Mouse (Mus musculus): ENCODE measurements around the gene Emid1. TPM values are rescaled to one million over a fixed set of nuclear protein-coding genes. Genes with fewer than 3 reads are reported as not detected.
A peak's percentile ranks its signal among the peaks of the same experiment; 100 is the strongest.

Gene Emid1
- polyA plus RNA-seq, 1 experiment, result 25.7 TPM

DNA sequence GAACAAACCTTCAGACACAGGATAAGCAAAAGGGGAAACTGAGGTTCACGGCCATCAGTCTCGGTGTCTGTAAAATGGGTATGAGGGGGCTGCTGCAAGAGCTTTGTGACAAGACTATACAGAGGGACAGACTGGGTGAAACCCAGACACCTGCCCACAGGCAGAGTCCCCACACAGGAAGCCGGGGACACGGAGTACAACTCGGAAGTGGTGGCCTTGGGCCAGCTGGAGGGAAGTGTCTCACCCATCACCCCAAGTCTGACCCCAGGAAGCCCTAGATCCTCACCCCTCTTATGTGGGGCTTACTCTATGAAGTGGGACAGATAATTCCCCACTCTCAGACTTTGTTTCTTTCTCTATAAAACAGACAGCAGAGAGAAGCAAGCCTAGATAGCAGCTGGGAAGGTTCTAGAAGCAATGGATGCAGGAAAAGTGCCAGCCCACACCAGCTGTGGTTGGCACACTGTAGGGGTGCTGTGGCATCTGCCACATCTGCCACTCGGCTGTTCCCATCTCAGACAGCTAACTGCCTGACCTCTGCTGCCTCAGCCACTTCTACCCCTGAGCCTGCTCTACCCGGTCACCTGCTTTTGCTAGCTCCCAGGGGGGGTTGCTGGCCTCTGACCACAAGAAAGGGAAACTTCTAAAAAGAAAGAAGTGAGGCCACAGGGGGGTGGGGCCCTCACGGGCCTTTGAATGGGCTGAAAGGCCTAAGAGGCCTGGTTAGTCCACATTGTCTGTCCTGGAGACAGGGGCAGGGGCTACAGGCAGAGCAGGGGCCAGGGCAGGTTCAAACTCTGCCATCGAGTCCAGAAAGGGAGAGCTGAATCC is 1.4 kb downstream of the Emid1 start:
- 23% methylated on average over 9 of the region's 9 CpGs for WGBS
- Histone ChIP-seq H3K4me3 (ENCODE audit: extremely low read depth, insufficient read depth, insufficient read length) (peak overlapping the region; percentile 26; the same call in 1 of the 2 replicates), H3K27ac (ENCODE audit: insufficient read depth, low read length) (peak overlapping the region; percentile 69), H3K27me3 (ENCODE audit: control insufficient read depth, insufficient read depth, low read length) (no peaks in the 10 kb centered on the region), H3K4me1 (ENCODE audit: control insufficient read depth, insufficient read depth, insufficient read length) (peaks cover 29% of the 10 kb centered on the region; the same call in 1 of the 2 replicates), H3K36me3 (ENCODE audit: control insufficient read depth, insufficient read depth, low read length) (no peaks in the 10 kb centered on the region)
- DNase-seq (ENCODE audit: low read depth in 1 of 2, low spot score in 2 of 2), result peak; percentile 38 to 58
- no peak for TF ChIP-seq POLR2A (IDR thresholded peaks at IDR 0.05; ENCODE audit: low read depth, low read length)
- no peak for TF ChIP-seq CTCF (IDR thresholded peaks at IDR 0.05; ENCODE audit: extremely low read depth, insufficient read depth, insufficient read length, insufficient replicate concordance)

DNA sequence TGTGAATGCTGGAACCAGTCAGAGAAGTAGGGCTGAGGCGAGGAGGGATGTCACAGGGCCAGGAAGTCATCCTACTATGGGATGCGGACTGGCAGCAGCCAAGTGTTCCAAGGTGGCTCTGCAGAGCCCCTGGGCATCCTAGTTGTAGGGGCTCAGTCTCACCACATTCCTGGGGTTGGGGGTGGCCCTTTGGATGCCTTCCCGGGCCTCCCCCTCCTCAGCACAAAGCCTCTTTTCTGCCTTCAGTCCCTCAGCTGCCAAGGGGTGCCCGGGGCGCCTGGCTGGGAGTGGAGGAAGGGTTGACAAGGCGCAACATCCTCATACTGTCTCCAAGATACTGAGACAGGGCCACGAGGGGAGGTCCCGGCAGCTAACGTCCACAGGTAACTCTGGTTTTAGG is 2.1 kb downstream of the Emid1 start:
- H3K27ac ChIP-seq (ENCODE audit: insufficient read depth, low read length), result peak overlapping the region; percentile 69
- DNase-seq (ENCODE audit: low read depth in 1 of 2, low spot score in 2 of 2), result no peak
- peaks cover 29% of the 10 kb centered on the region; the same call in 1 of the 2 replicates for H3K4me1 ChIP-seq (ENCODE audit: control insufficient read depth, insufficient read depth, insufficient read length)
- H3K4me3 ChIP-seq (ENCODE audit: extremely low read depth, insufficient read depth, insufficient read length), result peak overlapping the region; percentile 4; the same call in 1 of the 2 replicates
- H3K27me3 ChIP-seq (ENCODE audit: control insufficient read depth, insufficient read depth, low read length), result no peaks in the 10 kb centered on the region
- no peaks in the 10 kb centered on the region for H3K36me3 ChIP-seq (ENCODE audit: control insufficient read depth, insufficient read depth, low read length)
- no peak for TF ChIP-seq CTCF (IDR thresholded peaks at IDR 0.05; ENCODE audit: extremely low read depth, insufficient read depth, insufficient read length, insufficient replicate concordance)
- TF ChIP-seq POLR2A (IDR thresholded peaks at IDR 0.05; ENCODE audit: low read depth, low read length), result no peak
- WGBS, result 66% methylated on average over 9 of the region's 9 CpGs

DNA sequence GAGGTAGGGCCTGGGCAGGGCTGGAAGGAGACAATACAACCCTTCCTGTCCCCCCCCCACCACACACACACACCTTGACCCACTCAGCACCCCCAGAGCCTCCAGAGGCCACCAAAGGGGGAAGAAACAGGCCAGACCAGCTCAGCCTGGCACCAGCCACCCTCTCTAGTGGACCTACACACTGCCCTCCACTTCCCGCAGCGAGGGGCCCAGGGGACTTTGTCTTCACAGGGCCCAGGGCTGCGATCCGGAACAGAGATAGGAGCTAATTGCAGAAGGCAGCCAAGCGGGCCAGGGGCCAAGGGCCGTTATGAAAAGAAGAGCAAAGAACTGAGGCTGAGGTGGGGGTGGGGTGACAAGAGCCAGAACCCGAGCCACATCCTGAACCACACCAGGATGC is 2.8 kb downstream of the Emid1 start:
- 12% methylated on average over 7 of the region's 7 CpGs for WGBS
- Histone ChIP-seq H3K36me3 (ENCODE audit: control insufficient read depth, insufficient read depth, low read length) (no peaks in the 10 kb centered on the region), H3K27me3 (ENCODE audit: control insufficient read depth, insufficient read depth, low read length) (no peaks in the 10 kb centered on the region), H3K4me3 (ENCODE audit: extremely low read depth, insufficient read depth, insufficient read length) (peak overlapping the region; percentile 26; the same call in 1 of the 2 replicates), H3K4me1 (ENCODE audit: control insufficient read depth, insufficient read depth, insufficient read length) (peaks cover 29% of the 10 kb centered on the region; the same call in 1 of the 2 replicates), H3K27ac (ENCODE audit: insufficient read depth, low read length) (peak overlapping the region; percentile 69)
- TF ChIP-seq CTCF (IDR thresholded peaks at IDR 0.05; ENCODE audit: extremely low read depth, insufficient read depth, insufficient read length, insufficient replicate concordance), result no peak
- TF ChIP-seq POLR2A (IDR thresholded peaks at IDR 0.05; ENCODE audit: low read depth, low read length), result no peak
- DNase-seq (ENCODE audit: low read depth in 1 of 2, low spot score in 2 of 2), result peak in 1 of 2 experiments; percentile 23

DNA sequence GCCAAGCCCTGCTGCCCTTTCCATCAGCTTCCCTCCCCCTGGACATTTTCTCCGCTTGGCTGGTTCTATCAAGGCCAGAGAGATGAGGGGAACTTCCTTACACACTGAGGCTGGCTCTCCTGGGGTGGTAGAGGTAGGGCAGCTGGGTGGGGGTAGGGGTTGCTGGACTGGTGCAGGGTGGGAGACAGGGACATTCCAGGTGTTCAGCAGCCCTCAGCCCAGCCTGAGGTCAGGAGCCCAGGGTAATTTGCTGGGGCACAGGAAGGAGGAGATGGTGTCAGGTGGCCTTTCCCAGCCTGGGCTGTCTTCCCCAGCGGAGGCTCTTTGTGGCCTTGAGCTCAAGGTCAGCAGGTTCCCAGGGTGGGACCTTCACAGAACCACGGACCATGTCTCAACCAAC is 6.5 kb downstream of the Emid1 start:
- TF ChIP-seq CTCF (IDR thresholded peaks at IDR 0.05; ENCODE audit: extremely low read depth, insufficient read depth, insufficient read length, insufficient replicate concordance), result no peak
- TF ChIP-seq POLR2A (IDR thresholded peaks at IDR 0.05; ENCODE audit: low read depth, low read length), result no peak
- Histone ChIP-seq H3K27ac (ENCODE audit: insufficient read depth, low read length) (no peak overlapping the region), H3K27me3 (ENCODE audit: control insufficient read depth, insufficient read depth, low read length) (no peaks in the 10 kb centered on the region), H3K4me1 (ENCODE audit: control insufficient read depth, insufficient read depth, insufficient read length) (peaks cover 26% of the 10 kb centered on the region; the same call in 1 of the 2 replicates), H3K4me3 (ENCODE audit: extremely low read depth, insufficient read depth, insufficient read length) (no peak overlapping the region), H3K36me3 (ENCODE audit: control insufficient read depth, insufficient read depth, low read length) (no peaks in the 10 kb centered on the region)
- DNase-seq (ENCODE audit: low read depth in 1 of 2, low spot score in 2 of 2), result no peak
- 85% methylated on average over 3 of the region's 3 CpGs for WGBS

DNA sequence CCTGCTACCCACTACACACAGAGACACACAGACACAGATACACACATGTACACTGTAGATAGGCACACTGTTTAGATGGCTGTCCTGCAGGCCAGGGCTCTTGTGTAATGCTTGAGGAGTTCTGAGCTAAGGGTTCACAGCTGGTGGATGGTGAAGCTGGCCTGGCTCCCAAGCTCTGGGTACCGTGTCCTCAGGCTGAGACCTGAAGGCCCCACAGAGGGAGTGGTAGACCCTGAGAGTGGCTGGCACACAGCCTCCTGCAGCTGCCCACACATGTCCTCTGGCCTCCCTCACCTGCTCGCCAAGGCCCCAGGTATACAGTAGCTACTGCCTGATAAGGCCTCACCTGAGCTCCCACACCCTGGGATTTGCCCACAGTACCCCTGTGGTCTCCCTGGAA is 10.1 kb downstream of the Emid1 start:
- WGBS, result 80% methylated on average over 2 of the region's 2 CpGs
- Histone ChIP-seq H3K4me1 (ENCODE audit: control insufficient read depth, insufficient read depth, insufficient read length) (no peaks in the 10 kb centered on the region), H3K36me3 (ENCODE audit: control insufficient read depth, insufficient read depth, low read length) (no peaks in the 10 kb centered on the region), H3K4me3 (ENCODE audit: extremely low read depth, insufficient read depth, insufficient read length) (no peak overlapping the region), H3K27ac (ENCODE audit: insufficient read depth, low read length) (no peak overlapping the region), H3K27me3 (ENCODE audit: control insufficient read depth, insufficient read depth, low read length) (no peaks in the 10 kb centered on the region)
- no peak for DNase-seq (ENCODE audit: low read depth in 1 of 2, low spot score in 2 of 2)
- no peak for TF ChIP-seq CTCF (IDR thresholded peaks at IDR 0.05; ENCODE audit: extremely low read depth, insufficient read depth, insufficient read length, insufficient replicate concordance)
- TF ChIP-seq POLR2A (IDR thresholded peaks at IDR 0.05; ENCODE audit: low read depth, low read length), result no peak

DNA sequence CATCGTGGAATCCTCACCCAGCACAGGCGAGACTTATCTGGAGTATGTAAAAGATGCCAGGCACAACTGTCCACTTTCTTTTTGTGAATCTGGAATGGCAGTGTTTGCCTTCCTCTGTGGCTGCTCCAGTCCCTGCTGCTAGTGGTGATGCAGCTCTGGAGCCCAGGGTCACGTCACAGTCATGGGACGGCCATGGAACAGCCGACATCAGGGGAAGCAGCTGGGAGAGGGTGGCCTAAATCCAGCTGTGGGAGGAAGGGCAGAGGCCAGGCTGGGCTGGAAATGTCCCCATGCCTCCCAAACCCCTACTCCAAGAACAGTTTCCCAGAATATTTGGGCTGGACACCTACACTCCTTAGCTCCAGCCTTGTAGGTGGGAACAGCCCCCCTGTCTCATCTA is 10.8 kb downstream of the Emid1 start:
- Histone ChIP-seq H3K27ac (ENCODE audit: insufficient read depth, low read length) (no peak overlapping the region), H3K4me3 (ENCODE audit: extremely low read depth, insufficient read depth, insufficient read length) (no peak overlapping the region), H3K4me1 (ENCODE audit: control insufficient read depth, insufficient read depth, insufficient read length) (no peaks in the 10 kb centered on the region), H3K27me3 (ENCODE audit: control insufficient read depth, insufficient read depth, low read length) (no peaks in the 10 kb centered on the region), H3K36me3 (ENCODE audit: control insufficient read depth, insufficient read depth, low read length) (no peaks in the 10 kb centered on the region)
- 88% methylated on average over 5 of the region's 5 CpGs for WGBS
- TF ChIP-seq POLR2A (IDR thresholded peaks at IDR 0.05; ENCODE audit: low read depth, low read length), result no peak
- no peak for TF ChIP-seq CTCF (IDR thresholded peaks at IDR 0.05; ENCODE audit: extremely low read depth, insufficient read depth, insufficient read length, insufficient replicate concordance)
- no peak for DNase-seq (ENCODE audit: low read depth in 1 of 2, low spot score in 2 of 2)

DNA sequence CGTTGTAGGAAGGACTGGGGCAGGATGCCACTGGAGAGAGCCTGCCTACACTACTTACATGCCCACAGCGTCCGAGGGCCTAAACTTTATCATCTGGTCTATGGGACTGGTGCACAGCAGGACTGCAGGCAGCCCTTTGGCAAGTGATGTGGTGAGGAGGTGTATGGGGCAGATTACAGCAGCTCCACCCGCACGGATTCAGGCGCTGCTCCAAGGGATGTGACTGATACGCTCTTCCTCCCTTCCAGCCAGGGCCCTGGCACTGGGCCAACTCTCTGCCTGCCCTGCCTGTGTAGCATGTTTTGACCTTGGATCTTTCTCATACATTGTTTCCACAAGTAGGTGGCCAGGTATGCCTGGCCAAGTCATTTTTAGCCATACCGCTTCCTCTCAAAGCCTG is 11.4 kb downstream of the Emid1 start:
- Histone ChIP-seq H3K4me3 (ENCODE audit: extremely low read depth, insufficient read depth, insufficient read length) (no peak overlapping the region), H3K27ac (ENCODE audit: insufficient read depth, low read length) (no peak overlapping the region), H3K36me3 (ENCODE audit: control insufficient read depth, insufficient read depth, low read length) (no peaks in the 10 kb centered on the region), H3K4me1 (ENCODE audit: control insufficient read depth, insufficient read depth, insufficient read length) (no peaks in the 10 kb centered on the region), H3K27me3 (ENCODE audit: control insufficient read depth, insufficient read depth, low read length) (no peaks in the 10 kb centered on the region)
- WGBS, result 79% methylated on average over 8 of the region's 8 CpGs
- TF ChIP-seq CTCF (IDR thresholded peaks at IDR 0.05; ENCODE audit: extremely low read depth, insufficient read depth, insufficient read length, insufficient replicate concordance), result no peak
- no peak for TF ChIP-seq POLR2A (IDR thresholded peaks at IDR 0.05; ENCODE audit: low read depth, low read length)
- no peak for DNase-seq (ENCODE audit: low read depth in 1 of 2, low spot score in 2 of 2)

All from spleen, adult 2 months (tissue).